Mouse (Mus musculus): ENCODE measurements around the gene Cyp26c1.

- TF ChIP-seq POLR2A (IDR thresholded peaks at IDR 0.05; ENCODE audit: borderline replicate concordance, insufficient read depth, low read length) = no peak
- TF ChIP-seq CTCF (IDR thresholded peaks at IDR 0.05; ENCODE audit: borderline replicate concordance, insufficient read depth, low read depth, low read length) = no peak
These were observed 20.1 kb upstream of the Cyp26c1 start for GRCm38 (mm10) chr19:37665256-37665655.

Measured in cerebellum, adult 2 months (tissue).